Mouse (Mus musculus): ENCODE measurements around the gene Slc39a3.
"Not testable (repeated sequence)": the region's sequence is repeated elsewhere in the genome, so short reads cannot be mapped to it uniquely, and the experiment has no call there.

The Slc39a3 gene

DNA sequence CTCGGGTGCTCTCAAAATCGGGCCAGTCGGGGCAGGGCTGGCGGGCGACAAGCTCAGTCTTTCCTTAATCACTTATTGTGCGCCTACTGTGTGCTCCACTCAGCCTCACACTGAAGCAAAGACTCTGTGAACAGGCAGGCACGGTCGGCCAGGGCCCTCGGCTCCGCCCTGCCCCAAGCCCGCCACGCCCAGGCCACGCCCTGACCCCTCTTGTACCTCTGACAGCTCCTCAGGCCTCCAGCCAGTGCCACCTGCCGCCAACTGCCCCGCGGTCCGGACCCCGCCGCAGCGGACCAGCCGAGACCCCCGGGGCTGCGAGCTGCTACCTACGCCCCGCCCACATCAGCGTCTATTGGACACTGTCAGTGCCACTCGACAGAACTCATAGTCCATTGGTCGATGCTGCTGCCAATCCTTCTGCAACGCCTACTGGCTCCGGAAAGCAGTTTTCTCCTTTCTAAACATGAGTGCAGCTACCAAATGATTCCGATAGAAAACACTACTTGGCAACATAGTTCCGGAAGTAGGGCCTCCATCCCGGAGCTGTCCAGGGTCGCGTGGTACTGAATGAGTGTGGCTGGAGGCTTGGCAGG lies at the start of gene Slc39a3:
Gene Slc39a3, minus strand, starts transcription at position 439 of the 593 bp plus-strand sequence.
- peak; percentile 98 for ATAC-seq (ENCODE audit: low TSS enrichment)

GRCm38 (mm10) chr10:81087021-81087420 lies 49.8 kb upstream of the Slc39a3 start:
- no peak for ATAC-seq (ENCODE audit: low TSS enrichment)

DNA sequence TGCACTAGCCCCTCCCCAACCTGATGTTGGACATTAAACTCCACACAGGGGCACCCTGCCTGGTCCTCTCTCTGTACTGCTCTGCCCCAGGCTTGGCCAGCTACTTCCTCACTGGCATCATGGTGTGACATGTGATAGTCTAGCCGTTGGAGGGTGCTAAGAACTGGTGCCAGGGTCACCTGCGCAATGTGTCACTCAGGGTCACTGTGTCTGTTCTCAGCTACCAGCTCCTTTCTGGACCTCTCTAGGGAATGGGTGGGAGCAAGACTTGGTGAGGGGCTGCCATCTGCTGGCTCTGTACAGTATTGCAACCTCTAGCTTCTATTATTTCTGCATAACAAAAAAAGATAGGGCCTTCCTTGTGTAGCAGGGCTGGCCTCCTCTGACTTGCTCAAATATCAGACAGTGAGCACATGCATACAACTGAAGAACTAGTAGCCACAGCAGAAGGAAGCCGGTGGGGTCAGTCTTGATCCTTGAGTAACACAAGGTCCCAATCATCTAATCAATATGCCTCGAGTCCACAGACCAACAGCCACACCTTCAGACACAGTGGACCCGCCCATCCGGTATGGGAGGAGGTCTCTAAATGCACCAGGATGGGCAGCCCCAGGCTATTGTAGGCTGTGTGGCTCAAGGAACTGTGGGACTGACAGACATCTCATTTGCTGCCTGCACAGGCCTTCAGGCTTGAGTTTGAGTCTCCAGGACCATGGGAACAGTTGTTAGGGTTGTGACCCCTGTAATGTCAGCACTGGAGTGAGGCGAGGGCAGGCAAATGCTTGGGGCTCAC lies 45.1 kb upstream of the Slc39a3 start:
- ATAC-seq (ENCODE audit: low TSS enrichment): peak; percentile 67

- no peak for ATAC-seq (ENCODE audit: low TSS enrichment)
Observed at GRCm38 (mm10) chr10:81080008-81080655, 42.9 kb upstream of the Slc39a3 start.

- ATAC-seq (ENCODE audit: low TSS enrichment): no peak
Observed at GRCm38 (mm10) chr10:81077916-81078315, 40.7 kb upstream of the Slc39a3 start.

DNA sequence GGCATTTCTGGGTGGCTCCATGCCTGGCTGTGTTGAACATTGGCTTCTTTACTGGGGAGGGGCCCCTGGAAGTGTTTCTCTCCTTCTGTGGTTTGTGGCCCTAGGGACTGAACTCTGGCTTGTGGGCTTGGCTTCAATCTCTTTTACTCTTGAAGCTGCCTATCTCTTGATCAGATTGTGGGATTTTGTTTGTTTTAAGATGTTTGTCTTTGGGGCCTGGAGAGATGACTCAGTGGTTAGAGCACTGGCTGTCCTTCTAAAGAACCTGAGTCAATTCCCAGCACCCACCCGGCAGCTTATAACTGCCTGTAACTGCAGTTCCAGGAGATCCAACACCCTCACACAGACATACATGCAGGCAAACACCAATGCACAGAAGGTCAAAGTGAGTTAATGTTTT lies 39.1 kb upstream of the Slc39a3 start:
- ATAC-seq (ENCODE audit: low TSS enrichment): no peak

DNA sequence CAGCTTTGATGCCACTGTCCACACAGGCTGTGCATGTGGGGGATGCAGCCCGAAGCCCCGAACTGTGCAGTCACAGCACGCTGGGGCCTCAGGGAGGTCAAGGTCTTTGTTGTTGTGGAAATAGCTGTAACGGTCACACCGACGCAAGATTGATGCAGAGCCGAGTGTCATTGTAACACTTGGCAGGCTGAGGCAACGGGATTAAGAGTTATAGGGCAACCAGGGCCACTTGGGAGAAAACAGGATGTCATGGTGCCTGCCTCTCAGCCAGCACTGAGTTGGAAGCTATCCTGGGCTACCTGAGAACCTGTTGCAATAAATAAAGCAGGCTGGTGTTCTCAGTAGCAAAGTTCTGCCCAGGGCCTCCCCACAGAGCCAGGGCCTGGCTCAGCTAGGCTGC lies 38.5 kb upstream of the Slc39a3 start:
- no peak for ATAC-seq (ENCODE audit: low TSS enrichment)

- ATAC-seq (ENCODE audit: low TSS enrichment): no peak
Observed at GRCm38 (mm10) chr10:81073464-81073863, 36.2 kb upstream of the Slc39a3 start.

DNA sequence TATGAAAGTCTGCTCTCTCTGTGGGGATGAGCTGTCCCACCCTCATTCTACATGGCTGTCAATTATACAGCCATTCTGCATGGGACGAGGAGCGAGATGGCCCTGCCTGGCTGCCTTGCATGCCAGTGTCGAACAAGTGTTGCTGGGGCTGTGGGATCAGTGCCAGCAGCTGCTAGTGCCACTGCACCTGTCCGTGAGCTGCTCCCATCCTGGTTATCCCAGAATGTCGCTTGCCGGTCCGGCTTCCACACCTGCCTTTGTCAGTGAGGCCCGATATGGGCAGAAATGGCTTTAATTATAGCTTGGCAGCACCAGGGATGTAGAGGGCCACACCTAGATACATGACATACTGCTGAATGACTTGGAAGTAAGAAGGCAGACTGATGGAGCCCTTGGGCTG lies 35.1 kb upstream of the Slc39a3 start:
- no peak for ATAC-seq (ENCODE audit: low TSS enrichment)

- peak; percentile 98 for ATAC-seq (ENCODE audit: low TSS enrichment)
Observed at GRCm38 (mm10) chr10:81069836-81070235, 32.6 kb upstream of the Slc39a3 start, which contains the start of gene Thop1. Thop1 (plus strand) TSS chr10:81070035.

GRCm38 (mm10) chr10:81068706-81069105 lies 31.5 kb upstream of the Slc39a3 start:
- no peak for ATAC-seq (ENCODE audit: low TSS enrichment)

DNA sequence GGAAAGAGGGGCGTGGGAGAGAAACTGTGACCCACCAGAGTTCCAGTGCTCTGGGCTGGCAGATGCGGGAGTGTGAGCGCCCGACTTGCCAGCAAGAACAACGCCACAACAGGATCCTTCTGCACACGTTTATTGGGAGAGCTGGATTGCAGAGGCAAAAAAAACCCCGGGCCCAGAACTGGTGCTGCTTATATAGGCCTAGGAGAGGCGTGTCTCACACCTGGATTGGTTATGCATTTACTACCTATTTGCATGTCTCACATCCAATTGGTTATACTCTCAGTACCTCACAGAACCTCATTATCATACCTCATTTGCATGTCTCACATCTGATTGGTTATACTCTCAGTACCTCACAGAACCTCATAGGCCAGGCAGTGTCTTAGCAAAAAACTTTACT lies 27.3 kb upstream of the Slc39a3 start:
- ATAC-seq (ENCODE audit: low TSS enrichment): not testable (repeated sequence)

DNA sequence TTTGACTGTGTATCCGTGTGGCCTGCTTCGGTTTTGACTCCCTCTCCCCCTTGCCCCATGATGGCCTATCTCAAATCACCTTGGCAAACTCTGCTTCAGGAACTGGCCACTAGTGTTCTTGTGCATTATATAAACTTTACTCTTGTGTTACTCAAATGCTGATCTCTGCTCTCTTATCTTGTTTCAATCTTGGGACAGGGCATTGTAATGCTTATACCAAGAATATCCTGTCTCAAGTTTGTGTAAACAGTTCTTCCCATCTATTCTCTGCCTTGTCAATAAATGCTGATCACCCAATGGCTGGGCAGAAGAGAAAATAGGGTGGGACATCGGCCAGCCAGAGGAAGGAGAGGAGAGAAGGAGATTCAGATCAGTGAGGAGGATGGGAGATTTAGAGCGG lies 25.5 kb upstream of the Slc39a3 start:
- ATAC-seq (ENCODE audit: low TSS enrichment): no peak

GRCm38 (mm10) chr10:81059603-81060543 lies 22.6 kb upstream of the Slc39a3 start, which contains the start of gene Sgta:
Sgta (minus strand) TSS chr10:81060181.
- ATAC-seq (ENCODE audit: low TSS enrichment): peak; percentile 99

- ATAC-seq (ENCODE audit: low TSS enrichment): no peak
Observed at GRCm38 (mm10) chr10:81058896-81059295, 21.7 kb upstream of the Slc39a3 start.

DNA sequence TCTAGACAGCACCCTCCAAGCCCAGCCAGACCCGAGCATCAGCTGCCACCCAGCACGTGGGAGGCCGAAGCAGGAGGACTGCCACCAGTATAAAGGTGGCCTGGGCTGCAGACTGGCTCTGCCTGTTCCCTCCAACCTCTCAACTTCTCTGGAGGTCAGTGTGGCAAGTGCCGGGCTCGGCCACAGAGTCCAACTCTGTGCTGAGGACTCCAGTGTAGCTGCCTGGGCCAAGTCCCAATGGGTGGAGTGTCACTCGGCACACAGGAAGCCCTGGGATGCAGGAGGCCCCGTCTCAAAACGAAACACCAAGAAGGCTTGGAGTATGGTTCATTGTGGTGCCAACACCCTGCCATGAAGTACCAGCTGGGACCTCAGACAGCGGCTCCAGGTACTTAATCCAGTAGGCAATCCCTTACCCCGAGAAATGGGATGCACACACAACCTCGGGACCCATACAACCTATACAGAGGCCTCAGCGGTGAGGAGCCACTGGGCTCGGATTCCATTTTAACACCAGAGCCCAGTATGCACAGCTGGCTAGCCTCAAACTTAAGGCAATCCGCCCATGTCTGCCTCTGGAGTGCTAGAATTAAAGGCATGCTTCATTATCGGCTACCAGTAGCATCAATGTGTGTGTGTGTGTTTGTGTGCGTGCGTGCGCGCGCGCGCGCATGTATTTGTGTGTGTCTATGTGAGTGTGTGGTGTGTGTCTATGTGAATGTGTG lies 20.3 kb upstream of the Slc39a3 start:
- no peak for ATAC-seq (ENCODE audit: low TSS enrichment)

GRCm38 (mm10) chr10:81055802-81056340 lies 18.6 kb upstream of the Slc39a3 start:
- ATAC-seq (ENCODE audit: low TSS enrichment): not testable (repeated sequence)

DNA sequence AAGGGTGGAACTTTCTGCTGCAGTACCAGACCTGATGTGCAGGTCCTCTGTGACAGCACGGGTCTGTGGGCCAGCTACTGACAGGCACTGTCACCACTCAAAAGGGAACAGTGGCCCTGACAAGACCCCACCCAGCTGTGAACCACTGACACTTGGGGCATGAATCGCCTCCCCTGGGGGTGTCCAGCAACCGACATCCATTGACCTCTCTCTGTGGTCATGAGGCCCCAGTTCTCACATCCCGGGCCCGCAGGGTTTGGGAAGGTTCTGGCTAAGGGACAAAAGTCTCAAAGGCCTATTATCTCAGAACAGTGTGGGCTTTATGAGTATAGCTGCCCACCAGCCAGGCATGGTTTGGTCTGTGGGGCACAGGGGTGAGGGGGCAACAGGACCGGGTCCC lies 17.9 kb upstream of the Slc39a3 start:
- ATAC-seq (ENCODE audit: low TSS enrichment): no peak

GRCm38 (mm10) chr10:81052577-81052976 lies 15.4 kb upstream of the Slc39a3 start:
- no peak for ATAC-seq (ENCODE audit: low TSS enrichment)

GRCm38 (mm10) chr10:81051133-81051532 lies 13.9 kb upstream of the Slc39a3 start:
- no peak for ATAC-seq (ENCODE audit: low TSS enrichment)

- ATAC-seq (ENCODE audit: low TSS enrichment): no peak
Observed at GRCm38 (mm10) chr10:81050645-81051044, 13.4 kb upstream of the Slc39a3 start.

Data from frontal cortex, adult (tissue).